Mouse (Mus musculus): ENCODE measurements around the gene Mup18. TPM values are rescaled to one million over a fixed set of nuclear protein-coding genes. Genes with fewer than 3 reads are reported as not detected.
"Not testable (repeated sequence)": the region's sequence is repeated elsewhere in the genome, so short reads cannot be mapped to it uniquely, and the experiment has no call there.

Gene Mup18
- not detected for total RNA-seq (2021)

DNA sequence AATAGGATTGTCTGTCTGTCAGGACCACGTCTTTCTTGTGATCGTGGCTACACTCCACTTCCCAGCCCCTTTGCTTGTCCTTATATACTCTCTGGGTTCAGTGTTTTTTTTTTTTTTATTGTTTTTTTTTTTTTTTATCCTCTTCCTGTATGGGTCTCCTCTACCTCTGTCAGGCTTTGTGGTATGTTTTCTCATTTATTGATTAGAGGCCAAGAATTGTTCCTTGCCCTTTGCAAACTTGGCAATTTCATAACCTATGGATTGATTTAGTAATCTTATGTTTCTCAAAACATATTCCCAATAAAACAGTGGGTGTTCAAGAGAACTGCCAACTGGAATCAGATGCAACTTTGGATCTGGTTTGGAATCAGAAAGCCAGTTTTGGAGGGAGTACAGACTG lies at the start of gene Mup18:
Mup18 (minus strand) TSS at position 101 of the 400 bp plus-strand sequence.
- intact Hi-C loops (cut with DNase I); DNase-seq: not testable (repeated sequence)

DNA sequence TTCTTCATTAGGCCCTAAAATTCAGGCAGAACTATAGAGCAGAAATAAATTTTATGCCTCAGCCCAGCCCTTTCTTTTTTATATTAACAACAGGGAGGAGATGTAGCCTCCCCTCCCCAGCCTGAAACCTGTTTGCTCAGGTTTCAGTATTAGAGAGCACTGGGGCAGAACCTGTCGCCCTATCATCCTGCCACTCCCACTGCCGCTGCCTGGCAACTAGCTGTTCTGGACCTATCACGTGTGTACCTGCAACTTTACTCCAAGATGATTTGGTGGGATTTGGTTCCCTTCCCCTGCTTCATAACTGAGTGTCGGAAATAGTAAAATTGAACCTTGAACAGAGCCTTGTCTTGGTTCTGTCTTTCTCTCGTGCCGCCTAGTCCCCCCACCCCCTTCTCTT lies 40.4 kb upstream of the Mup18 start:
- intact Hi-C loops (cut with DNase I) = not testable (repeated sequence)

More for the DNA sequence above, 40.4 kb upstream of the Mup18 start:
- not testable (repeated sequence) for DNase-seq

Other genes starting within 250 kb of the Mup18 start
- gene Mup15, start 234.4 kb downstream of the Mup18 start, total RNA-seq (2021) = not detected
- not detected for gene Mup16, start 154.6 kb downstream of the Mup18 start, total RNA-seq (2021)
- not detected for gene Mup17, start 78.3 kb downstream of the Mup18 start, total RNA-seq (2021)
- not detected for gene Mup19, start 108.1 kb upstream of the Mup18 start, total RNA-seq (2021)
- not detected for gene Mup5, start 161.1 kb upstream of the Mup18 start, total RNA-seq (2021)

All from heart, postnatal 36 days (tissue).